Mouse (Mus musculus): ENCODE results near the gene Abcc9. TPM values are rescaled to one million over a fixed set of nuclear protein-coding genes. Genes with fewer than 3 reads are reported as not detected.

Abcc9 gene
- polyA plus RNA-seq, 1 experiment from 2014 or later = 18.7 TPM

DNA sequence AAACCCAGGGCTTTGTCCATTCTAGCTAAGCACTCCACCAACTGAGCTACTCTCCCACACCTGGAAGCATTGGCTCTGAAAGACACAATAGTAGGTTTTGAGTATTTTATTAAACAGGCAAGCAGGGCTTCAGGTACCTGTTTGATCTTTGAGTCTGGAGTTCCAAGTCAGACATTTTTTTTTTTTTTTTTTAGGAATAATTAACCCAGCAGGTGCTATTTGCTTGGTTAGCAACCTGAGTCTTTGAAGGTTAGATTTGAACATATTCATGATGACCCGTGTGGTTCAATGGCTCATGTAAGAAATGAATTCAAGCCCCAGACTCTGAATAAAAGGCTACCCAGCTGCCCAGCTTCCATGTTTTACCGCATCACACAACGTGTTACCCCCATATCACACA, 137.4 kb downstream of the Abcc9 start:
- ATAC-seq (replicated peaks; ENCODE audit: low FRiP score, low TSS enrichment, low read depth) = no peak
- Histone ChIP-seq H3K4me1 (replicated peaks; ENCODE audit: control insufficient read depth, insufficient read depth, low read length) (no peaks in the 10 kb centered on the region), H3K4me2 (ENCODE audit: low read length) (no peak overlapping the region), H3K4me3 (ENCODE audit: low read depth, low read length) (no peak overlapping the region), H3K9me3 (ENCODE audit: control insufficient read depth, low read length) (no peaks in the 10 kb centered on the region), H3K9ac (ENCODE audit: low read length) (no peak overlapping the region), H3K36me3 (ENCODE audit: control insufficient read depth, insufficient read depth, low read length) (peaks cover 16% of the 10 kb centered on the region), H3K27me3 (replicated peaks; ENCODE audit: control insufficient read depth, insufficient read depth, low read length) (peaks cover 11% of the 10 kb centered on the region), H3K27ac (ENCODE audit: low read depth) (no peak overlapping the region)
- WGBS = 94% methylated on average over 3 of the region's 3 CpGs
- DNase-seq (ENCODE audit: low spot score) = peak; percentile 28

DNA sequence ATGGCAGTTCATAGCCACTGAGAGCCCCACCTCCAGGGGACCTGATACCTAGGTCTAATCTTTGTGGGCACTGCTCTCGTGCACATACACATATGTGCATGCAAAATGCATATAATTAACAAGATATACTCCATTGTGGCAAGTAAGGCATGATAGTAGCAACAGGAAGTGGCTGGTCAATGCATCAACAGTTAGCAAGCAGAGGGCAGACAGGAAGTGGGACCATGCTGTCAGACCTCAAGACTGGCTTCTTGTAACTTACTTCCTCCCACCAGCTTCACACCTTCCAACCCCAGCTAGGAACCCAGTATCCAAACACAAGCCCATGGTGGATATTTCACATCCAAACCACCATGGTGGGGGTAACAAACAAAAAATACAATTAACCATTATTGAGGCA, 141.0 kb downstream of the Abcc9 start:
- Histone ChIP-seq H3K4me1 (replicated peaks; ENCODE audit: control insufficient read depth, insufficient read depth, low read length) (no peaks in the 10 kb centered on the region), H3K4me3 (ENCODE audit: low read depth, low read length) (no peak overlapping the region), H3K27me3 (replicated peaks; ENCODE audit: control insufficient read depth, insufficient read depth, low read length) (no peaks in the 10 kb centered on the region), H3K9ac (ENCODE audit: low read length) (no peak overlapping the region), H3K36me3 (ENCODE audit: control insufficient read depth, insufficient read depth, low read length) (peaks cover 12% of the 10 kb centered on the region), H3K9me3 (ENCODE audit: control insufficient read depth, low read length) (no peaks in the 10 kb centered on the region), H3K27ac (ENCODE audit: low read depth) (no peak overlapping the region), H3K4me2 (ENCODE audit: low read length) (no peak overlapping the region)
- DNase-seq (ENCODE audit: low spot score) = peak; percentile 1
- 71% methylated on average over 1 of the region's 1 CpGs for WGBS
- no peak for ATAC-seq (replicated peaks; ENCODE audit: low FRiP score, low TSS enrichment, low read depth)

- no peak overlapping the region for H3K27ac ChIP-seq (ENCODE audit: low read depth)
- H3K4me2 ChIP-seq (ENCODE audit: low read length) = no peak overlapping the region
- DNase-seq (ENCODE audit: low spot score) (no peak), ATAC-seq (replicated peaks; ENCODE audit: low FRiP score, low TSS enrichment, low read depth) (no peak)
- no peaks in the 10 kb centered on the region for H3K27me3 ChIP-seq (replicated peaks; ENCODE audit: control insufficient read depth, insufficient read depth, low read length)
- H3K9ac ChIP-seq (ENCODE audit: low read length) = no peak overlapping the region
- H3K36me3 ChIP-seq (ENCODE audit: control insufficient read depth, insufficient read depth, low read length) = no peaks in the 10 kb centered on the region
- no peak overlapping the region for H3K4me3 ChIP-seq (ENCODE audit: low read depth, low read length)
- no peaks in the 10 kb centered on the region for H3K9me3 ChIP-seq (ENCODE audit: control insufficient read depth, low read length)
- 84% methylated on average over 10 of the region's 10 CpGs for WGBS
- H3K4me1 ChIP-seq (replicated peaks; ENCODE audit: control insufficient read depth, insufficient read depth, low read length) = no peaks in the 10 kb centered on the region
Measured at GRCm38 (mm10) chr6:142558772-142559679, 143.1 kb downstream of the Abcc9 start.

DNA sequence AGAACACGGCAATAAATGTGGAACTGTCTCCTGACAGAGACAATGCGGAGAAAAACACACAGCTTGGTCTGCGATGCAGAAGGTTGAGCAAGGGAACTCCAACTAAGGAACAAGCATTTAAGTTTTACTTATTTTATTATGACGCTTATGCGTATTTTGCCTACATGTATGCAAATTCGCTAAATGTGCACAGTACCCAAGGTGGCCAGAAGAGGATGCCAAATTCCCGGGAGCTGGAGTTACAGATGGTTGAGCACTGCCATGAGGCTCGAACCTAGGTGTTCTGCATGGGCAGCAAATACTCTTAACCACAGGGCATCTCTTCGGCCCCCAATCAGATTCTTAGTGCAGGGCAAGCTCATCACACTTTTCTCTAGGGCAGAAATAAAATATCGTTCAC, 144.0 kb downstream of the Abcc9 start:
- H3K9me3 ChIP-seq (ENCODE audit: control insufficient read depth, low read length) = no peaks in the 10 kb centered on the region
- H3K4me1 ChIP-seq (replicated peaks; ENCODE audit: control insufficient read depth, insufficient read depth, low read length) = no peaks in the 10 kb centered on the region
- no peak overlapping the region for H3K4me2 ChIP-seq (ENCODE audit: low read length)
- no peak overlapping the region for H3K27ac ChIP-seq (ENCODE audit: low read depth)
- DNase-seq (ENCODE audit: low spot score) = no peak
- WGBS = 84% methylated on average over 10 of the region's 10 CpGs
- no peaks in the 10 kb centered on the region for H3K36me3 ChIP-seq (ENCODE audit: control insufficient read depth, insufficient read depth, low read length)
- no peak for ATAC-seq (replicated peaks; ENCODE audit: low FRiP score, low TSS enrichment, low read depth)
- H3K9ac ChIP-seq (ENCODE audit: low read length) = no peak overlapping the region
- no peak overlapping the region for H3K4me3 ChIP-seq (ENCODE audit: low read depth, low read length)
- H3K27me3 ChIP-seq (replicated peaks; ENCODE audit: control insufficient read depth, insufficient read depth, low read length) = no peaks in the 10 kb centered on the region

DNA sequence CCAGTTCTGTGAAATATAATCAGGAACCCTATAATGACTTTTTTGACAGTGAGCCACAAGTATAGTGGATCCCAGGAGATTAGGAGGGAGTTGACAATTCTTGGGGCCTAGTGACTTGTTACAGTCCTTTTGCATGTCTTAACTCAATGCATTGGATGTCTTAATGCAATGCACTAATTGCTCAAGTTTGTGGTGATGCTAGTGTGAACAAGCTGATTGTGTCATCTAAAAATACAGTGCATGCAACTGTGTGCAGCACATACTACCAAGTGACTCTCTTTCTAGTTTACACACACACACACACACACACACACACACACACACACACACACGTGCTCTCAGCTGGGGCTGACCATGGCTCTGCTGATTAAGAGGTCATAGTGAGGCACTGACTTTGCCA, 146.1 kb downstream of the Abcc9 start:
- Histone ChIP-seq H3K4me1 (replicated peaks; ENCODE audit: control insufficient read depth, insufficient read depth, low read length) (peaks cover under 1% of the 10 kb centered on the region; the same call in 1 of the 2 replicates), H3K36me3 (ENCODE audit: control insufficient read depth, insufficient read depth, low read length) (no peaks in the 10 kb centered on the region), H3K9ac (ENCODE audit: low read length) (no peak overlapping the region), H3K9me3 (ENCODE audit: control insufficient read depth, low read length) (no peaks in the 10 kb centered on the region), H3K27ac (ENCODE audit: low read depth) (no peak overlapping the region), H3K4me2 (ENCODE audit: low read length) (no peak overlapping the region), H3K4me3 (ENCODE audit: low read depth, low read length) (no peak overlapping the region), H3K27me3 (replicated peaks; ENCODE audit: control insufficient read depth, insufficient read depth, low read length) (no peaks in the 10 kb centered on the region)
- DNase-seq (ENCODE audit: low spot score) = no peak
- ATAC-seq (replicated peaks; ENCODE audit: low FRiP score, low TSS enrichment, low read depth) = no peak
- WGBS = 60% methylated on average over 1 of the region's 1 CpGs

DNA sequence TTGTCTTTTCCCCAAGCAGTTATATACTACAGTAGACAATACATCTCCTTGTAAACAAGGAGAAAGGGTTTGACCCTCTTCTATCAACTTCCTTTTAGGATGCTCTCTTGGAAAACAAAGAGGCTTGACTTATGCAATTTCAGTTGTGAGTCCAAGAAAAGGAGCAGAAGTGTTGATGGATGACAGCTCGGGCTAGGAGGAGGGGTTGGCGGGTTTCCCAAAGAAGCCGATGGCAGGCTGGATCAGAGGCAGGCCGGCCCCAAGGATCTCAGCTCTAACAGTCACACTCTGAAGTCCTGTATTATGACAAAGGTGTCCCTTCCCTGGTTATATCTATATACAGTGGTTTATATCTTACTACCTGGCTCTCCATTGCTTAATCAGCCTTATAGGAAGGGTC, 150.6 kb downstream of the Abcc9 start:
- Histone ChIP-seq H3K36me3 (ENCODE audit: control insufficient read depth, insufficient read depth, low read length) (no peaks in the 10 kb centered on the region), H3K4me3 (ENCODE audit: low read depth, low read length) (no peak overlapping the region), H3K9ac (ENCODE audit: low read length) (no peak overlapping the region), H3K4me1 (replicated peaks; ENCODE audit: control insufficient read depth, insufficient read depth, low read length) (peaks cover 8% of the 10 kb centered on the region; the same call in 1 of the 2 replicates), H3K27ac (ENCODE audit: low read depth) (0 out of 2 replicates have a peak overlapping the region, but pooled peaks have one; percentile 3), H3K9me3 (ENCODE audit: control insufficient read depth, low read length) (0 out of 2 replicates have a peak, but pooled peaks cover 5% of the 10 kb centered on the region), H3K27me3 (replicated peaks; ENCODE audit: control insufficient read depth, insufficient read depth, low read length) (no peaks in the 10 kb centered on the region), H3K4me2 (ENCODE audit: low read length) (no peak overlapping the region)
- DNase-seq (ENCODE audit: low spot score) = no peak
- 42% methylated on average over 4 of the region's 4 CpGs for WGBS
- no peak for ATAC-seq (replicated peaks; ENCODE audit: low FRiP score, low TSS enrichment, low read depth)

GRCm38 (mm10) chr6:142550871-142551270, 151.2 kb downstream of the Abcc9 start:
- 0 out of 2 replicates have a peak, but pooled peaks cover 5% of the 10 kb centered on the region for H3K9me3 ChIP-seq (ENCODE audit: control insufficient read depth, low read length)
- 30% methylated on average over 4 of the region's 4 CpGs for WGBS
- no peak for ATAC-seq (replicated peaks; ENCODE audit: low FRiP score, low TSS enrichment, low read depth)
- H3K36me3 ChIP-seq (ENCODE audit: control insufficient read depth, insufficient read depth, low read length) = no peaks in the 10 kb centered on the region
- H3K27me3 ChIP-seq (replicated peaks; ENCODE audit: control insufficient read depth, insufficient read depth, low read length) = no peaks in the 10 kb centered on the region
- H3K4me2 ChIP-seq (ENCODE audit: low read length) = no peak overlapping the region
- no peak overlapping the region for H3K9ac ChIP-seq (ENCODE audit: low read length)
- no peak overlapping the region for H3K4me3 ChIP-seq (ENCODE audit: low read depth, low read length)
- H3K27ac ChIP-seq (ENCODE audit: low read depth) = peak overlapping the region; percentile 62; the same call in 1 of the 2 replicates
- no peak for DNase-seq (ENCODE audit: low spot score)
- peaks cover 8% of the 10 kb centered on the region; the same call in 1 of the 2 replicates for H3K4me1 ChIP-seq (replicated peaks; ENCODE audit: control insufficient read depth, insufficient read depth, low read length)

DNA sequence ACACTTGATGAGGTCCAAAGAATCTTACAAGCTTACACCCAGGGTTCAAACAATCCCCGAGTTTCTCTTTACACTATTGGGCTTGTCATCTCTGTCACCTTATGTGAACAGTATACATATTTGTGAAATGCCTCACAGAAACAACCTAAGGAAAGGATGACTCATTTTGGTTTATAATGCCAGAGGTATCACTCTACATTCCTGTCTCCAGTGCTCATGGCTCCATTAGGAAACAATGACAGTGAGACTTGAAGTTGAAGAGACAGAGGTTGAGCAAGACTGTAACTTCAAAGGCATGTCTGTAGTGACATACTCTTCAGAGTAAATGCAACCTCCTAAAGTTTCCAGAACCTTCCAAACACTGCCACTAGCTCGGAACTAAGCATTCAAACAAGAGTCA, 153.7 kb downstream of the Abcc9 start:
- no peak for ATAC-seq (replicated peaks; ENCODE audit: low FRiP score, low TSS enrichment, low read depth)
- 85% methylated on average over 2 of the region's 2 CpGs for WGBS

More for the DNA sequence above, 153.7 kb downstream of the Abcc9 start:
- Histone ChIP-seq H3K4me1 (replicated peaks; ENCODE audit: control insufficient read depth, insufficient read depth, low read length) (peaks cover 8% of the 10 kb centered on the region), H3K27me3 (replicated peaks; ENCODE audit: control insufficient read depth, insufficient read depth, low read length) (no peaks in the 10 kb centered on the region), H3K9ac (ENCODE audit: low read length) (no peak overlapping the region), H3K9me3 (ENCODE audit: control insufficient read depth, low read length) (0 out of 2 replicates have a peak, but pooled peaks cover 5% of the 10 kb centered on the region), H3K36me3 (ENCODE audit: control insufficient read depth, insufficient read depth, low read length) (no peaks in the 10 kb centered on the region), H3K27ac (ENCODE audit: low read depth) (no peak overlapping the region), H3K4me2 (ENCODE audit: low read length) (no peak overlapping the region), H3K4me3 (ENCODE audit: low read depth, low read length) (no peak overlapping the region)
- DNase-seq (ENCODE audit: low spot score) = no peak

Measured in intestine, embryonic 14.5 days (tissue).